Mouse (Mus musculus) thymus, adult 18-20 months (tissue): ENCODE measurements around the gene D030056L22Rik.

Experiments
- DNase-seq, 2 experiments: peaks; one replicate each; pipeline ENCODE4 v3.0.0; 2022; ENCODE audit warnings: mixed read lengths in 2 of 2

The D030056L22Rik gene

DNA sequence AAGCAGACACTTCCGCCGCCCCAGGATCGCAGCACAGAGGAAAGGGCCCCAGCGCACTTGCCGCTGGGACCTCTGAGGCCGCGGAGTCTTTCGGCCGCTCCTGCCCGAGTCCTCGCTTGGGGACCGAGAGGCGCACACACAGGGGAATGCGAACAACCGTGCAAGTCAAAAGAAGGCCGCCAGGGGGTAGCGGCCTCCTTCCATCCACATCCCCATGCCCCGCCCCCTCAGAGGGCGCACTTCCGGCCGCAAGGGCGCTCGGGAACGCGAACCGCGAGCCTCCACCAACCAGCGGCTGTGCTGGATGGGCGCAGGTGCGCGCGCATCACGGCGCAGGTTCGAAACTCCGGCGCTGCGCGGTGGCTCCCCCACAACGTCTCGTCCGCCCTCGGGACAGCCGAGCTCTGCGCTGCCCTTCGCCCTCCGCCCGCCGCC lies at the start of gene D030056L22Rik:
TSS of gene D030056L22Rik (plus strand) at position 328 of the 435 bp plus-strand sequence.
- peak; percentile 96 to 97 for DNase-seq

DNA sequence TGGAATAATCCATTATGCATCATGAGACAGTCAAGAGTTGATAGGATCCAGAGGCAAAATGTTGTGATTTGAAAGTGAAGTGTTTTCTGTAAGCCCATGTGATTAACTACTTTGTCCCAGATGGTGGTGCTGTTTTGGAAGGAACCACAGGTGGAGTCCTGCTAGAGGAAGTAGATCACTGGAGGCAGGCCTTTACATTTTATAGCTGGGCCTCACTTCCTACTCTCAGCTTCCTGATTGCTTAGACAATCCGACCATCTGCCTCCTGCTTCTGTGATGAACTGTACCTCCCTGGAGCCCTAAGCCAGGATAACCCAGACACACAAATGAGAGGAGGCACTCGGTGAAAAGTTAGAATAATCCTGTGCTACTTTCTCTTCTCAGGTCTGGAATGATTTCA lies 49.1 kb upstream of the D030056L22Rik start:
- DNase-seq = no peak

DNA sequence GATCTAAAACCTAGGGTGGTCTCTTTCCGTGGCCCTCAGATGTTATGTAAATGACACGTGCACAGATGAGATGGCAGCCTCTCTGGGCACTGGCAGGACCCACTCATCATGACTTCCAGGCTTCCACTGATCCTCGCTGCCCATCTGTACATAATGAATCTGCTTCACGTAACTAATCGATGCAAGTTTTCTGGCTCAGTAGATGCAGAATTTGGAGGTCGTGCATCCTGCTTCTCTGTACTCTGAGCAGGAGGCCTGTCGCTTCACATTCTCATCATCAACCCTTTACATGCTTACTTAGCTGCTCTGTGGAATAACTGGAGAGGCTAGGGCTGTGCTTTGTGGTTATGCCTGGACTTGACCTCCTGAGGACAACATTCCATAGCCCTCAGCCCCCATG lies 46.0 kb upstream of the D030056L22Rik start:
- DNase-seq = no peak

DNA sequence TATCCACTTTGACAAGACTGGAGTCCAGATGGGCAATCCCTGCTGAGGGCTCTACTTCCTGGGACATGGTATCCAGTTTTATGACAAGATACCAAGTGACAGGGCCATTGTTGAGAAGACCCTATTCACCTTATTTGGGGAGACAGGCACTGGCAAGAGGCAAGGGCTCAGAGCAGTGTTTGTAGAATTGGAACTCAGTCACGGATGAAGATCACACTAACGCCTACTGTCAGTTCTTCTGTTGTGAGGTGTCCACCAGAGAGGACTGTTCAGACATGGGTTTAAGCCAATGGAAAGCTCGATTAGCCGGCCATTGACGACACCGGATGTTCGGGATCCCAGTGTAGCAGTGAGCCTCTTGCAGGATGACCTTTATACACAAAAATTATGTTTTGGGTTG lies 43.4 kb upstream of the D030056L22Rik start:
- no peak for DNase-seq

DNA sequence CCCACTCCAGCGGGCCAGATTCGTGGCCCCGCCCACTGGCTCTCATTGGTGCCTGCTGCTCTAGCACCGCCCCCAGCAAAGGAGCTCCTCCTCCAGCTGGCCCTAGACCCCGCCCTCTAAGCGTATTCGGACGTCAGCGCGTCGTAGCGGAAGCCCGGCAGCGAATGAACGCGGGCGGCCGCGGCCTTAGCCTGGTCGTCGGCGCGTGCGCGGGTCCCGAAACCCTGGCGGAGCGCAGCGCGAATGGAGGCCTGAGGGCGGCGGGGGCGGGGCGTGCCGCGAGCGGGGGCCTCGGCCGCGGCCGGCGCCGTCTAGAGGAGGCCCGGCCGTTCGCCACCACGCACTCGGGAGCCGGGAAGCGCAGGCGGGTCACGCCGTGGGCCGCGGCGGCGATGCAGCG lies 42.4 kb upstream of the D030056L22Rik start, which contains the start of gene Carnmt1:
TSS of gene Carnmt1 (plus strand) at position 157 of the 400 bp plus-strand sequence.
- peak; percentile 97 for DNase-seq

DNA sequence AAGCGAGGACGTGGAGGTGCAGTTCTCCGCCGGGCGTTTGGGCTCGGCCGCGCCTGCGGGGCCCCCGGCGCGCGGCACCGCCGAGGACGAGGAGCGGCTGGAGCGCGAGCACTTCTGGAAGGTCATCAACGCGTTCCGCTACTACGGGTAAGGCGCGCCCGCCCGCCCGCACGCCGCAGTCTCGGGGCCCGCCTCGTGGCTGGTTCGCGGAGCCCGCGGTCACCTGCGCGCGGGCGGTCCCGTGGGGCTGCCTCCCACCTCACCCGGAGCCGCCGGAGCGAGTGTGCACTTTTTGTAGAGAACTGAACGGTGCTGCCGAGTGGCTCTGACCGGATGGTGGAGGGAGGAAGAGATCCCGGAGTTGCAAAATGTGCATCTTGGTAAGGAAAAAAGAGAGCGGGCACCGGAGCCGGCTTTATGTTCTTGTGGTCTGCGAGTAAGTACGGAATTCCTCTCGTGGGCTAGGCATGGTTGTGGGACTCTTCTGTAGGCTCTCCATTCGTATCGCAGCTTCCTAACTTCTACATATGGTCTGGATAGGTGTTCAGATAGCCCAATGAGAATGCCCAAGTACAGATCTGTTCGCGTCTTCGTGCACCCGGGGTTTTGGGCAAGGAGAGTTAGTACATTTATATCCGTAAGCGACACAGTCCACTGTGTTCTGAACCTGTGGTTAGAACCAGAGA lies 41.8 kb upstream of the D030056L22Rik start:
- peak; percentile 32 to 50 for DNase-seq

DNA sequence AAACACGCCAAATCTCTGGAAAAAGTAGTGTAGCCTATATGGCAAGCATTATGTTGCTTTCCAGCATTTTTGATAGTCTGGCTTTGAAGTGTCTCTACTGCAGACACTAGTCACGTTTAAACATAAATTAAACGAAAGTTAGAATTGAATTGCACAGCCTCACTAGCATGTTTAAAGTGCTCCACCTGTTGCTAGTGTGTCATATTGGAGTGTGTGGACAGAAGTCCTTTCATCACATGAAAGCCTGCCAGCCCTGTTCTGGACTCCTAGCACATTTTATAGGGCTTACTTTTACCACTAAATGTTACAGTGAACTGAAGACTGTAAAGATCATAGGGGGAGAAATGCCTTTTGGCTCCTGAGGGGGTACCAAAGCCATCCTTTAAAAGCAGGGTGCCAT lies 40.5 kb upstream of the D030056L22Rik start:
- no peak for DNase-seq

DNA sequence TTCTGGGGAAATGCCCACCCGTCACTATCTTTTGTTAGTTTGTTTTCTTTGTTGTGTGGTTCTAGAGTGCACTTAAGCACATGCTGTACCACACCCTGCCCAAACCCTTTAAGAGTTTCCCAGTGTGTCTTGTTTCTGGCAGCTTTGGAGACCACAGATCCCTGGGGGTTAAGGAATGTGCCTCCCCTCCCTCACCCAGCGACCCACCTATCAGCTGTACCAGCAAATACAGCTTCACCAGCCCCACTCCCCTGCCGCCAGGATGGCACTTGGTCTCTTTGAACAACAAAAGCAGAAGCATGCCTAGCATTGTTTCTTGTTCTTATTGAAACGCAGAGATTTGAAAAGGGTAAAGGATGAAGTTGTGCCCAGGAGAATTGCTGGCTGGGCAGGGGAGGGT lies 39.9 kb upstream of the D030056L22Rik start:
- no peak for DNase-seq

DNA sequence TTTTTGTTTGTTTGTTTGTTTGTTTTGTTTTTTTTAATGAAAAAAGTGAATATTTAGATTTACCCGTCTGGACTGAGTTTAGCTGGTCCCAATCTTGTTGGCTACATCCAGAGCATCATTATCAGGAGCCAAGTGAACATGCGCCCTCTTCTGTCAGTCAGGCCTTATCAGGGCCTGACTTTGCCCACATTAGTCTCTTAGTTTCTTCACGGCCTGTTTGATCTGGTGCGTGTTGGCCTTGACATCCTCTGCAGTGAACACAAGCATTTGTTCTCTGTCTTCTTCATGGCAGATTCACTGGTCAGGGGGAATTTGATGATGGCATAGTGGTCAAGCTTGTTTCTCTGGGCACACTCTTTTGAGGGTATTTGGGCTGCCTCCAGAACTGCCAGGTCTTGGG lies 30.9 kb upstream of the D030056L22Rik start:
- no peak for DNase-seq

DNA sequence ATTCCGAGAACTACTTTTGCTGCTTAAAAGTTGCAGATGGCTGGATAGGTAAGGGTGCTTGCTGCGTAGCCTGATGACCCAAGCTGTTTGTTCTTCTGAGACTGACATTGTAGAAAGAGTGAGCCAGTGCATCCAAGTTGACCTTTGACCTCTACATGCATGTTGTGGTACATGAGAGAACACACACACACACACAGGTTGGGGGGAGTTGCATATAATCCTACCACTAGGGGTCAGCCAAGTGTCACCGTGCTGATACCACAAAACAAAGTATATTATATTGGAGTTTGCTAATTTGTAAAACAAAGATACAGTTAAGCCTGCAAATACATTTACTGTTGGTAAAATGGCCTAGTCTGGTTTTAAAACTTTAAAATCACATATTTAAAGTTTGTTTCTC lies 25.4 kb upstream of the D030056L22Rik start:
- no peak for DNase-seq

DNA sequence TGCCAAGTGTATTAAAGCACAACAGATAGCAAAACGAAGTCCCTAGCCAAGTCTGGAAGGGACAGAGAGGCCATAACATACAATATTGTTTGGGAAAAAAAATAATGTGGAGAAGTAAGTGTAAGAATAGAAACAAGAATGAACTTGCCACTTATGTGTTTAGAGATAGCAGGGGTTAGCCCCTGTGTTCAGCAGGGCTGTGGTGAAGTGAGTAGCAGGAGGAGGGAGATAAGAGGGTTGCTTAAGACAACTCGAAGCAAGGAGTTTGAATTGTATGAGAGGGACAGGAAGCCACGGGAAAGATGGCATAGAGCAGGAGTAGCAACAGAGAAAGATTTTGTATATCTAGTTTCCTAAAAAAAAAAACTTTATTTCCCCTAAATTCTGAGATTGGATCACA lies 20.8 kb upstream of the D030056L22Rik start:
- DNase-seq = no peak

DNA sequence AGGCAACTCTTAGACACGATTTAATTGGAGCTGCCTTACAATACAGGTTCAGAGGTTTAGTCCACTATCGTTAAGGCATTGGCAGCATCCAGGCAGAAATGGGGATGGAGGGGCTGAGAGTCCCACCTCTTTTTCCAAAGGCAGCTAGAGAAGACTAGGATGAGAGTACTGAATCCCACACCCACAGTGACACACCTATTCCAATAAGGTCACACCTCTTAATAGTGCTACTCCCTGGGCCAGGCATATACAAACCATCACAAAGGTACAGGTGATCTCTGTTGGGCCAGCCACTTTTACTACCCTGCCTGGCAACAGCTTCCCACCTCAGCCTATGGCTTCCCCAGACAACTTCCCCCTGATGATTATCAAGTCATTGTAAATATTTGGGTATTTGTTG lies 20.2 kb upstream of the D030056L22Rik start:
- no peak for DNase-seq

DNA sequence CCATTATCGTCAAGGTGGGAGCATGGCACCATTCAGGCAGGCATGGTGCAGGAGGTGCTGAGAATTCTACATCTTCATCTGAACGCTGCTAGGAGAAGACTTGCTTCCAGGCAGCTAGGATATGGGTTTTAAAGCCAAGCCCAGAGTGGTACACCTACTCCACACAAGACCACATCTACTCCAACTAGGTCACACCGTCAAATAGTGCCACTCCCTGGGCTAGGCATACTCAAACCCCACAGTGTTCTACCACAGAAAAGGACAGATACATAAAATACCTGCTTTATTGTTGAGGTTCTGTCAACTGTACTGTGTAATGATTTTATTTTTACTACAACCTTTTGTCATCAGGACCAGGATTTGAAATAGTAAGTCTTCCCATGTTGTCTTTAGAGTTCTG lies 17.9 kb upstream of the D030056L22Rik start:
- no peak for DNase-seq

DNA sequence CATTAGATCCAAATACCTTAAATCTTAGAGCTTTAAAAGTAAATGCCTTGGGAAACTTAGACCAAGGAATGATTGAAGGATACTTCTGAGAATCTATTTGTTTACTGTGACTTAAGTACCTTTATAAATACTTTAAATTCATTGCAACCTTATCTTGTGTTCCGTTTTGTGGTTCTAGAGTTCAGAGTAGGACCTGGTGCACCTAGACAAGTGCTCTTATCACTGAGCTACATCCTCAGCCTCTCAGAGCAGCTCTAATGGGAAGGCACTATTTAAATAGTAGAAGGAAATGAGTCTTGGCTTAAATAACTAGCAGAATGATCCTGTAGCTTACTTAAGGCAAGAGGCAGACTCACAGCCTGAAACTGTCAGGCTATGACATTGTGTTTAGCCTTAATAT lies 17.4 kb upstream of the D030056L22Rik start:
- DNase-seq = no peak

DNA sequence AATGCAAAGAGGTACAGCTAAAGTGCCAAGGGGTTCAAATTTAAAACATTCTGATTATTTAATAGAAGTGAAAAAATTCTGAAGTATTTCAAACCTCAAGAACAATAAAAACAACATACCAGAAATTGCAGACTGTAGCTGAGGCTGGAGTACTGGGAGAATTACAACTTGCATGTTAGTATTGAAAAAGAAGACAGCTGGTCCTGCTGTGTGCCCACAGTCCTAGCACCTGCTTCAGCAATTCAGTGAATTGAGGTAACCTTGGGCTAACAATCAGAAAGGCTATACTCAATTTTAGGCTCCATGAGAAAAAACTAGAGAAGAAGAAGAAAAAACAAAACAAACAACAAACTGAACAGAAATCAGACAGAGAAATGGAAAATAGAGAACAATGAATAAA lies 4.9 kb upstream of the D030056L22Rik start:
- no peak for DNase-seq

DNA sequence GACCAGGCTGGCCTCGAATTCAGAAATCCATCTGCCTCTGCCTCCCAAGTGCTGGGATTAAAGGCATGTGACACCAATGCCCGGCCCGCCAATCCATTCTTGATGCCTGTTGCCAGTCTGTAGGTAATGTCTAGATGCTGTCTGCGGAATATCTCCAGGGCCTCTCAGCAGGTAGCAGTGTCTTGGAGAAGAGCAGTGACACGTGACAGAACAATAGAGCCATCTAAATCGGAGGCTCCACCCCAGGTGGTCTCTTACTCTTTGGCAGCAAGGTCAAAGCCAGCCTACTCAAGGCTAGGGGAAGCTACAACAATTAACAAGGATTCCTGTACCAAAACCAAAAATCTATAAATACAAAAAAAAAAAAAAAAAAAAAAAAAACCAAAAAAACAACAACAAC lies 2.1 kb upstream of the D030056L22Rik start:
- DNase-seq = no peak

DNA sequence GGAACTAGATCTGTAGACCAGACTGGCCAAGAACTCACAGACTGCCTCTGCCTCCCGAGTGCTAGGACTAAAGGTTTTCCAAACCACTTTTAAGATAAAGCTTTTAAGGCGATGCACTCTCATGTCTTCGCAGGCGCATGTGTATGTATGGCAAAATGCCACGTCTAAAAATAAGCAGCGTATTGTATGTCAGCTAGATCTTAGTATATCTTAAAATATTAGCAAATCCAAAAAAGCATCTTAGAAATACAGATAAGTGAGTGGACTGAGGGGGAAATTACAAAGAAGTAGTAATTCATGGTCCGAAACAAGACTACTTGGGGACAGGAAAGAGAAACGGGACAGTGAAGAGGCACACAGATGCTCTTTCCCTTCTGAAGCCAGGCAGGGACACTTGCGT lies 1.4 kb upstream of the D030056L22Rik start:
- DNase-seq = no peak

DNA sequence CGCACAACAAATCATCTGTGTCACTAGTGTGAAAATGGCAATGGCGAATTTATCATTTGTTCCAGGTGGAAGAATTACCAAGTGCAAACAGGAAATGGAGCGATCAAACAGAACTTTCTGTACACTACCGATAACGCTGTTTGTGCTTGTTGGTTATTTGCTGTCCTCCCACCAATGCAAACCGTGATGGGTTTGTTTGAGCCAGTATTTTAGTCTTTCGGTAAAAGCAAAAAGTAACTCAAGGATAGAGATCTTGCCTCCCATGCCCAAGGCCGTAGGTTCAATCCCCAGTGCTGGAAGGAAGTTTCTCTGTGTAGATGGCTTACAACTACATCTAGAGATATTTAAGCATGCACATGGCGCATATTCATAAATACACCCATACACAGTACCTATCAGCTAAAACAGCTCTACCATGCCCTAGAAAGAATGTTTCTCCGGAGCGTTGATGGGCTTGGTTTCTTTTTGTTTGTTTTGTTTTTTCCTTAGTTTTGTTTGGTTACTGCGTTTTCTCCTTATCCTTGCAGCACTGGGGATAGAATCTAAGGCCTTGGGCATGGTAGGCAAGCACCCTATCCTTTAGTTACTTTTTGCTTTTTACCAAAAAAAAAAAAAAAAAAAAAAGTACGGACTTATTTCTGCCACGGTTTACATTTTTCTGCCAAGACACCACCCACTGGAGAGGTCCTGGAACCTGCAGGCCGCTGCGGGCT lies 684 bp upstream of the D030056L22Rik start:
- no peak for DNase-seq

DNA sequence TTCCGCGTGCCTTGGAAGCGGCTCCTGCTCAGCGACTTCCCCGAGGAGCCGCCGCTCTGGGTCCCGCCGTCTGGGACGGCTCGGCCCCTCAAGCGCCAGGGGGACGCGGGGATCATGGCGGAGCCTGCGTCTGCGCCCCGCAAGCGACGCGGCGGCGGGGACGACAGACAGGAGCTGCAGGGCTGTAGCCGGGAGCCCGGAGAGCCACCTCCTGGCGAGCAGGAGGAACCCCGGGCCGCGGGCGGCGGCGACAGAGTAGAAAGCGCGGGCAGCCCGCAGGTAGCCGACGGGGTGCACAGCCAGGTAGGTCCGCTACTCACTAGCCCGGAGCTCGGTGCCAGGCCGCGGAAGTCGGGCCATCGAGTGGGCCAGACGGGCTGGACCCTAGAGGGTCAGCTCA lies 364 bp downstream of the D030056L22Rik start:
- peak; percentile 41 to 47 for DNase-seq

DNA sequence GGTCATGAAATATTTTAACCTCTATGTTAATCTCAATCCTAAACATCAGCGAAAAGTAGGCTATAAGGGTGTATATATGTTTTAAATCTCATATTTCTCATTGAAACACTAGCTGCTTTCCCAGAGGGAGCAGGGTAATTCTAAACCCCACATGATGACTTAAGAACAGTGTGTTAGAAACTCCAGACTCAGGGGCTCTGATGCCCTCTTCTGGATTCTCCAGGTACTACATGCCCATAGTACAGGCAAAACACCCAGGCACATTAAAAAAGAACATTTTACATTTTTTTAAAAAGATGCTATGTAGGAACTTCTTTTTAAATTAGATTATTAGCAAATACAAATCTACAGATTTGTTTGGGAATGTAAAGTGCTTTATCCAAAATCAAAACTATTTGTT lies 3.4 kb downstream of the D030056L22Rik start:
- peak in 1 of 2 experiments; percentile 29 for DNase-seq

DNA sequence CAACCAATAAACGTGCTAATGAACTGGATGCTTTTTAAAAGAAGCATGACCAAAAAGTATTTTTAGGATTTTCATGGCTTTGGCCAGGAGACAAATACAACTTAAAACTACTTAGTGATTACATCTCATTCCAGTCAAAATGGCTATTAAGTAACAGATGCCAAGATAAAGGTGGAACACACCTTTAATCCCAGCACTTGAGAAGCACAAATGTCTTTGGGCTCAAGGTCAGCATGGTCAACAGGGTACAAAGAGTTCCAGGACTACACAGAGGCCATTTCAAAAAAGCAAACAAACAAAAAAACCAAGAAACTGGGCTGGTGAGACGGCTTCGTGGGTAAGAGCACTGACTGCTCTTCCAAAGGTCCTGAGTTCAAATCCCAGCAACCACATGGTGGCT lies 7.3 kb downstream of the D030056L22Rik start:
- DNase-seq = no peak

DNA sequence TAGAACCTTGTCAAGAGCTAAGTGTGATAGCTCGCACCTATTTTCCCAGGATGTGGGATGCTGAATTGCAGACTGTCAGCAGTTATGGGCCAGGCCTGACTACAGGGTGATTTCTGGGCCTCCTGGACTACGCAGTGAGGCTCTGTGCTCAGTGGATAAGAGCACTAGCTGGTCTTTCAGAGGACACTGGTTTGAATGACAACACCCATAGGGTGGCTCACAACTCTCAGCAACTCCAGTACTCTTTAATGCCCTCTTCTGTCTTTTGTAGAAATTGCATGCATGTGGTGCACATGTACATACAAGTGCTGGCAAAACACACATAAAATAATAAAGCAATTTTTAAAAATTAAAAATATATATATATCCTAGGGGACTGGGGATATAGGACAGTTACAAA lies 12.2 kb downstream of the D030056L22Rik start:
- no peak for DNase-seq

DNA sequence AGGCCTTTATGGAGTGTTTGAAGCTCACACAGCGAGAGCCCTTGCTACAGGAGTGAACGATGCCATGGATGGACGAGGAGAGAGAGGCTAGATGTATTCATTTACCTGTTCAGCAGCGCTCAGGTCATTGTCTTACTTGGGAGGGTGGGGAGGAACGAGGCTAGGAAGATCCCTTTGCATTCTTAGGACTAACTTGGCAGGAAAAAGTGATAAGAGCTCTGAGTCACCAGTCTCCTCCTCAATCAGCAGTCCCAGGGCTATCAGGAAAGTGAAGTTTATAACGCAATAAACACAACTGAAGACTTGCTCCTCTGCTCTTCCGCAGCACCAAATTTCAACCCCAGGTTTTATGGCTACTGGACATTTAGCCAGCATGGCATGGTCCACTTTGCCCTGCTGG lies 17.3 kb downstream of the D030056L22Rik start:
- no peak for DNase-seq

DNA sequence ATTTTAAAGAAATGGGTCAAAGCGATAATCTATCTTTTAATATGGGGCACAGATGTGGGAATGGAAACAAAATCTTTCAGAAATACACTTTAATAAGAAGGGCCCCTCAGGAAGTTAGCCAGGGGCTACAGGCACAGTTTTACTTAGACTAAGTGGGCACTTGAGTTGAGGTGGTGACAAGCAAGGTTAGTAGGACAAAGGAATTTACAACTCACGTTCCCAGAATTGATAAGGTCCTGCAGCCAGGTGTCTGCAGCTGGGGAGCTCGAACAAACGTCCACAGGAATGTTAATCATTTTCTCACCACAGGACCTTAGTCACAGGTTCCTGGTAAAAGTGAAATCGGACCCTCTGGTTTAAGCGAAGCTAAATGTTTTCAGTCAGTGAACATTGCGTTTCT lies 18.1 kb downstream of the D030056L22Rik start:
- no peak for DNase-seq

DNA sequence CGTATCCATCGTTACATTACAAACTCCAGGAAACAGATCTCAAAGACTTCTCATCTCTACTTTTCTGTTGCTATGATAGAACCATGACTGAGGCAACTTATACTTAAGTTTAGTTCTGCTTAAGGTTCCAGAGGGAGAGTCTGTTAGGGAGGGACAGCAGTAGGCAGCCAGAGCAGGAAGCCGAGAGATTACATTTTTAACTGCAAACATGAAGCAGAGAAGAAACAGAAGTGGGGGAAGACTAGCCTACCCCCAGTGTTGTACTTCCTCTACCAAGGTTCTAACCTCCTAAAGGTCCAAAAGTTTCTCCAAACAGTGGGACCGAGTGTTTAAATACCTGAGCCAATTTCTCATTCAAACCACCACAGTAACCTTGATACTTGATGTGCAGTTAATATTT lies 22.9 kb downstream of the D030056L22Rik start:
- no peak for DNase-seq
